Mouse (Mus musculus): ENCODE measurements around the gene Ebf1. TPM values are rescaled to one million over a fixed set of nuclear protein-coding genes. Genes with fewer than 3 reads are reported as not detected.

Ebf1 gene
- total and polyA plus RNA-seq, 3 experiments, result 13.8 to 37.0 (median 25.3) TPM

DNA sequence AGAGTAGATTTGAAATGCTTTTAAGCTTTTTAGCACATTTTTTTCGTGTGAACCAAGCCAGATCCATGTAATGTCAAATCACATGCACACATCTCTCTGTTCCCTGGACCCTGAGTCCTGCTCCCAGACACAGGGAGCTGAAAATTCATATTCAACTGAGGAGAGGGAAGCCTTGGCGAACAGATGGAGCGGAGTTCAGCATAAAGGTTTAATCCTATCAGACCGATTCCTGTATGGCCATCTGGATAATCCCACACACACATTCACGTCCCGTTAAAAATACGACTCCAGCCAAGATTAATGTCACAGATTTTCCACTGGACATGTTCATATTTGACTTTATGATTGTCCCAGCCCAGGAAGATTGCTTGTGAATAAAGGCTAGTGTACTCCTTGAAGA lies 282.8 kb downstream of the Ebf1 start:
- DNase-seq, result no peak

DNA sequence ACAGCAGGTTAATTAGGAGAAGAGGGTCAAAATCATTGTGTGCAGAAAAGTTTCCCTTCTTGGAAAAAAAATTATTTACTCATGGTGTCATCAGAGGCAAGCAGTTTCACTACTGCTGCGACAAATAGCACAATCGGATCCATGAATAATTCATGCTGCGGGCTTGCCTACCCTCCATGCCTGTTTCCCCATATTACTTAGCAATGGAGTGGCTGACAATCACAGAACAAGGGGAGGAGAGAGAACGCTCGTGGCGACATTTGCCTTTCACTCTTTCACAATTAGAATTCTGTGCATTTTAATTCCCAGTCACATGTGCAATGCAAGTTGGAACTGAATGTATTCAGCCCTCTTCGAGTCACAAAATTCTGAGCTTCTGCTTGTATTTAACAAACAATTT lies 283.4 kb downstream of the Ebf1 start:
- DNase-seq, result no peak

DNA sequence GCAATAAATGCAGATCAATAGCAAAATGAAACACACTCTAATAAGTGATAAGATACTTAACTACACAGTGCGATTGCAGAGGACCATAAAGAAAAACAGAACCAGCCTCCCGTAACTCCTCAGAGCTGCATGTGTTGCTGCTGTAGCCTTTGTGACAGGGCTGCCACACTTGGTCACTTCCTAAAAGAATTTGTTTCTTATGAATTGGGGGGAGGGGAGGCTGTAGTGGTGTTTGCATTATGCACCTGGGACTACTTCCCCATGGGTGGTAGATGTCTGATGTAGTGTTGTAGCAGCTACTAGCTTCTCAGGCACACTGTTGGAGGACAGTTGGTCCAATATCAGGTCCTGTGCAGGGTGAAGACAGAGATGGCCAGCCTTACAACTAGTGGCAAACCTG lies 284.6 kb downstream of the Ebf1 start:
- no peak for DNase-seq

DNA sequence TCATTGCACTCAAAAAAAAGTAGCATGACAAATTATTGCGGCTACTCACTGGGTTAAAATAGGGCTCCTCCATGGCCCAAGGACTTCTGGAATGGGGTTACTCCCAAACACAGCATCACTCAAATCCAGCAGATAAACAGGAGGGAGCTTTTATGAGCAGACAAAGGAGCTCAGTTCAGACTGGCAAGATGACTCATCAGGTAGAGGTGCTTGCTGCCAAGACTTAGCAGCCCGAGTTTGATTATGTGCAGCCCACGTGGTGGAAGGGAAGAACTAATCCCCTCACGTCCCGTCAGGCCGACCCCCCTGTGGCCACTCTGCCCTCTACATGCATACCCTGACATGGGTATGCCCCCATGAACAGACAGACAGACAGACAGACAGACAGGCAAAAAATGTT lies 285.0 kb downstream of the Ebf1 start:
- DNase-seq, result peak; percentile 42

DNA sequence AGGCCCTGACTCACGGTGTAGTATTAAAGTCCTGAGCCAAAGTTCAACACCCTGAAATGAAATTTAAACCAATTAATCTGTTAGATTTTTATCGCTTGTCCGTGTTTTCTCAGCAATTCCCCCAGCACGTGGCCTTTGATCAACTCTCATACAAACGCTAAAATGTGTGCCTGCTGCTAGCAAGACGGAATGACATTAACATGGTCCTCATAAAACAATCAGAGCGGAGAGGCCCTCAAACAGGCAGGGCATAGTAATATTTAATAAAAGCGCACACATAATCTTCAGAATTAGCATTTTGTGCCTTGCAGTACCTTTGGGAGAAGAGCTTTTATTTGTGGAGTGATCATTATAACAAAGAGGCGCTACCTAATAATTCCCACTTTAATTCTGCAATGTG lies 287.0 kb downstream of the Ebf1 start:
- no peak for DNase-seq

DNA sequence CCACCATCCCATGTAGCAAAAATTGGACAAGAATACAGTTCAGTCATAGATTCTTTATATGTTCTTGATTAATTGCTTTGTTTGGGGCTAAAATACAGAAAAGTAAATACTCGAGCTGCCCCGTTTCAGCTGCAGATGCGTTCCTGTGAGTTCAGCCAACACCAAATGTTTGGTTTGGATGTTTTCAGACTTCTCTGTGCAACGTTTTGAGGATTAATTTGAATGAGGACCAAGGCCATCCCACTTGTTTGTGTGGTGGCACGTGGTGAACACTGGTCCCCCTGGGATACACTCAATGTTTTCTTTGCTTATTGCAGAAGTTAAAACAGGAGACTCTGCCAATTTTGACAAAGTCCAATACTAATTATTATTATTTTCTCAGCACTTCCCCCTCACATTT lies 289.3 kb downstream of the Ebf1 start:
- no peak for DNase-seq

DNA sequence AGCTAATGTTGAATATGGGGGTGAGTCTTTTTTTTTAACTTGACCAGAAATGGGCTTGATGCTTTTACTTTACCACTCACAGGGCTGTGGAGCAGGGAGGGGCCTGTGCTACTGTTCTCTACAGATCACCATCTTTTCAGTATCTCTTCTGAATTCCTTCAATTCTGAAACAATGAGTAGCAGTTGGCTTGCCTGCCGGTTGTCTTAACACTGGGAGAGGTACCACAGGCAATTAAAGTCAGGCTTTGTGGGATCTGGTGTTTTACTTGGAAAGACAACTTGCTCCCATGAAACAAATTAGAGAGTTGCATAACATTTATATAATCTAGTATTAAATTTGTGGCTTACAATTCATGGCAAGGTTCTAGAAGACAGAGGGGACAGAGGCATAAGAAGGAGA lies 294.6 kb downstream of the Ebf1 start:
- DNase-seq, result no peak

DNA sequence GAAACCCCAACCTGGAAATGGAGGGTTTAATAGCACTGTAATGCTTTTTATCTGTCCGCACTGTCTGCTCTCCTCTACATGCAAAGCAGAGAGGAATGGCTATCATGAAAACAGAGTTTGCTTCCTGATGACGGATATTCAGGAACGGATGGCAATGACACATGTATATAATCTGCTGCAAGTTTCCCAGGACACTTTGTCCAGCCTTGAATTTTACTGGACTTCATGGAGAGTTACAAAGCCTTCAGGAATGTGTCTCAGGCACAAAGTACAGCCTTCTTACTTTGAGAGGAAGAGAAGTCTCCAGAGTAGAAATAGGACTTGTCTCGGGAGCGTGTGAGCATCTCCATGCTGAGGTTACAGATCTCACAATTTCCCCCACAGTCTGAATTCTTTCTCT lies 296.7 kb downstream of the Ebf1 start:
- DNase-seq, result no peak

DNA sequence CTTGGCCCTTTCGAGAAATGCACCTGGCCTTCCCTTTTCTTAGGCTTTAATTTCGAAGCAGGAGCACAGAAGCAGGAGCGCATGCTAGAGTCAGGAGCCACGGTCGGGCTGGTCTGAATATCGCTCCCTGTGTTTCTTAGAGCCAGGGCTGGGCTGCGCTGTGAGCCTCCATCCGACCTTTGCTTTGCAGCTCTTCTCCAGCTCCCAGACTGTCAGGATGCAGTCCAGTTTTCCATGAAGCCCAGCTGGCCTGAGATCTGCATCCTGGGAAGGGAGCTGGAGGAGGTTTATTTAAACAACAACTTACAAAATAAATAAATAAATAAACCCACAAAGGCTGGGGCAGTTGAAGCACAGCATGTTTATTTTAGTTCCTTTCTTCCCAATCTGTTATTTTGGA lies 299.9 kb downstream of the Ebf1 start:
- DNase-seq, result no peak

DNA sequence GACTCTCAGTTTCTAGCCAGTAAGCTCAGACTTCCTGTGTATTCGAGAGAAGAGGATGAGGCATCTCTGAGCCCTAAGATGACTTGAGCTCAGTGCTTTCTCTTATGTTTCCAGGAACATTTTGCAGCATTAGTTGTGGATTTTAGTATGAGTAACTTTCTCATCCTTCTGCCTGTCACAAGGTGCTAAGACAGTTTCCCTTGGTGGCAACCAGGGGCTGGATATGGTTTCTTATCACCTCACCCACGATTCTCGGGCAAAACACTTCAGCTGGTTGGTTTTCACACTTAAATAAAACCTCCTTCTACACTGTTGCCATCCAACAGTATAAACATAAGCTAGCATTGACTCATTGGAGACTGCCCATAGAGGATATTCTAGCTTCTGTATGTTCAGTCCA lies 306.0 kb downstream of the Ebf1 start:
- no peak for DNase-seq

DNA sequence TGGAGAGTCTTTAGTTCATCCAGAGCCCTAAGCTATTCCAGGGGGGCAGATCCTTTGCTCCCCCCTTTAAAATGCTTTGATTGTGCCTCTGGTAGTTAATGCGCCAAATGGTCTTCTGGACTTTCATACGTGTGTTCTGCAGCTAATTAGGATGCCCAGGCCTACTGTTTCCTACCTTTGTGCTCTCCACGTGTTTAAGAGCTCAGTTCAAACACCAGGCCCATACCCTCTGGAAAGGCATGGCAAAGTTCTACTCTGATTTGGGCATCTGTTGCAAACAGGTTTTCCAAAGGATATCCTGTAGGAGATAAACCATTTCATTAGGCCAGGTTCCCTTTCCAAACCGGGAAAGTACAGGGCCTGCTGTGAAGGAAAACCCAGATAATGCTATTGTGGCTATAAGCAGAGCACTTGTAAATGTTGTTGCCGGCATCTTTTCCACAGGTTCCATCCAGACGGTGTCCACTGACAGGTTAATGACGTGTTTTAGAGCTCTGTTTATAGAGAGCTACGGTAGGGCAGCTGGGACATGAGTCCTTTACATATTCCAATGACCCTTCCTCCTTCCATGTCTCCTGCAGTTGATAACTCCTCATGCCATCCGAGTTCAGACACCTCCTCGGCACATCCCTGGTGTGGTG lies 306.9 kb downstream of the Ebf1 start:
- no peak for DNase-seq

DNA sequence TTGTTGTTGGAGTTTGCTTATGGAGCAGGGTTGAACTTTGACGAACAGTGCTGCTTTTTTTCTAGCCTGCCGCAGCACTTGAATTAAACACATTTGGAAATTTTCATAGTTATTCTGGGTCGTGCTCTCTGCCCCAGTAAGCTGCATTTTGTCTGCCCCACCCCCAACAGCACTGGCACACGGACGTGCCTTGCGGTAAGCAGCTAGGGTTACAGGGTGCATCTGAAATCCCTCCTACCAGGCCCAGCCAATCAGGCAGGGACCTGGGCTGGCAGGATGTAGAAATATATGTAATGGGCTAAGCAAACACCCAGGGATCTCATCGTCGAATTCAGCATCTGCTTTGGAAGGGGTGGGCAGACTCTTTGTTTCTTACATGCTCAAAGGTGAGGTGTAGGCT lies 307.8 kb downstream of the Ebf1 start:
- peak; percentile 28 for DNase-seq

DNA sequence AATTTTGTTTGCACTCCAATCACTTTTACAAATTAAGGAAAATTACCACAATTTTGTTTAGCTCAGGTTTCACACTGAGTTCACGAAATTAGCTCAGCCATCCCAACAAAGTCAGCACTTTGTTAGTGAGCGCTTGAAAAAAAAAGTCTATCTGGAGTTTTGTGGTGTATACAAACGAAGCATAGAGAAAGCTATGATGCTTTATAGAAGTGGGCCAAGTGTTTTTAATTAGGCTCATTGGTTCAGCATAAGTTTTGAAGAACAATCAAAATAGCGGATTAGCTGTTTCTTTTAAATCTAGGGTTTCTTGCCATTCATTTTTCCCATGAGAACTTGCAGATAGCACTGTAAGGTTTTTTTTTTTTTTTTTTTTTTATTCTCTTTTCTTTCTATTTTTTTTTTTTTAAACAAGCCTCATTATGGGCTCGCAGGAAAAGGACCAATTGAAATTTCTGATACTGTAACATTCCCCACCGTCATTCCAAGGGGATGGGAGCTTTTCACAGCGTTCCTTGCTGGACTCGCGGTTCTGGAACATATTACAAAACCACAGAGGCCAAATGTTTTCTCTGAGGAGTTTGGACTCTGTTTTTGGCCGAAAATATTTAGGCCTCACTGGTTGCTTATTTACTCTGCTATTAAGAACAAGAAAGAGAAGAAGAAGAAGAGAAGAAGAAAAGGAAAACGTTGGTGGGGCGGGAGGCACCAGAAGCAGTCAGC lies 308.8 kb downstream of the Ebf1 start:
- DNase-seq, result no peak

DNA sequence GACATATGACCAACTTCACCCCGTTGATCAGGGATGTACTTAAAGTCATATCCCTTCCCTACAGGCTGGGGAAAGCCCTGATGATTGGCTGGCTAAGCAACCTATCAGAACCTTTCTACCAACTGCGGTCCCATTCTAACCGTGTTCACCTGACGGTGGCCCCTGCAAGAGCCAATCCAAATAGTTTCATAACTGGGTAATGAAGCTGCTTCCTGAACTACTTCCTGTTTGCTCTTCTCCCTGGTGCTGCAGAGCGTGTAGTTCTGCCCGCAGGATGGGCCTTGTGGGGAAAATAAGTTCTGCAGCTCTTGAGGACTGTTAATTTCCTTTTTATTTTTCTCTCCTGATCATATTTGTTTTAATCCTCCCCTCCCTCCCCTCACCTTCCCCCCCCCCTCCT lies 311.3 kb downstream of the Ebf1 start:
- no peak for DNase-seq

DNA sequence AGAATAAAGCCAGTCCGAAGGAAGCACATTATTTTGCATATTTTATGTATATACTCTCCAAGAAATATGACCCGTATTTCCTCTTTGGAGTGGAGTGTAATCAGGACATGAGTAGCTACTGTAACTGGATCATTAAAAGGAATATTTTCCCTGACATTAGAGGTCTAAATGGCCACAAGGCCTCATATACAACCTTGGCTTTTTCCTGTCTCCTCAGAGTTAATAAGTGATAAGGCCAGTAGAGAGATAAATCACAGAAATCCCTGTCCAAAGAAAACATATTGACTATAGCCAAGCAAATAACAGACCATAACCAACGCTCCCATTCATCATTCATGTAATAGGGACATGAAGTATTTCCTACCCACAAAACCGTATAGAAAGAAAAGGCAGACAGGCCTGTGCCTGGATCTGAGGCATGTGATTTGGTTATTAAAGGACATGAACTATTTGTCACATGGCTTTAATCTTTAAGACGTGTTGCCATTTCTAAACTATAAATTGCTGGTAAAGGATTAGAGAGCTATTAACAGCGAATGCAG lies 315.9 kb downstream of the Ebf1 start:
- DNase-seq, result no peak

DNA sequence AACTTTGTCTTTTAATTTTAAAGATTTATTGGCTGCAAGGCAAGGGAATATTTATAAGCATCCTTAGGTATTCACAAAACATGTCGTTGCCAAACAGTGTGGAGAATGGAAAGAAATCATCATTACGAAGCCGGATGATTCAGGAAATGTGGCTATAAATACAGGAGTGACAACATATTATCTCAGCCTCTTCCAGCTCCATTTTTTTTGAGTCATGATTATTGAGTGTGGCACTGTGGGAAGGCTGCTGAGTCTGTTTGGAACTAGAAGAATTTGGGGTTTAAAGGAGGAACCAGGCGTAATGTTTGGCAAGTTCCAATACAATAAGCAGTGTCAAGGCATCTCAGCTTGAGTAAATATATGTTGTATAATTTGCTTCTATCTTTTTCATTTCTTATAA lies 326.7 kb downstream of the Ebf1 start:
- no peak for DNase-seq

DNA sequence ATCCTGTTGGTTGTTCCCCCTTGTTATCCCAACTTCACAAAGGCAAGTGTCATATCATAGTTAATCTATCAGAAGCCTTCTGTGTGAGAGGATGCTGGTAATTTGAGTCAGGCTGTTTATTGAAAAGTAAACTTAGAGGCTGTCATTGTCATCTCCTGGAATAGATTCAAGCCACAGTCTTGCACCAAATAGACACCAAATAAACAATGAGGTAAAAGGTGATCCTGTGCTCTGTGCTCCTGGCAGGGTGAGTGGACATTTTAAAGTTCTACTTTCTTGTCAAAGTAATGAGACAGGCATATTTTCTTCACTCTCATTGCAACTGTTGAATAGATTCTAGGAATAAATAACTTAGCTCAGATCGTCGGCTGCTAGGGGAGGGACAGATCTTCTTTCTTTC lies 327.3 kb downstream of the Ebf1 start:
- DNase-seq, result no peak

DNA sequence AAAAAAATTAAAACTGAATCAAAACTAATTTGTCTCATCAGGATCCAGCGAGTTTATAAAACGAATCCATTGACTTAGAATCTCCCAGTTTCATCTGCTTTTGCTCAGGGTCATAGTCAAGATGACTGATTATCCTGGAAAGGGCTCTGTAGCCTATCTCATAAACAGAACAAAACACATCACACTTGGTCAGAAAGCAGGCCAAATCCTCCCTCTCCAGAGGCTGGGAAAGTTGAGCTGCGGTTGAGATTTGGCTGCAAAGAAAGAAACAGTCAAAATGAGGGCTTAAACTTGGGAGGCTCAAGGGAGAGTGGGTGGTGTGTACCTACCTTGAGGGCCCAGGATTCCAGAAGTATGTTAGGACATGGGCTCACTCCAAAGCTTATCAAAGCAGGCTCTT lies 329.5 kb downstream of the Ebf1 start:
- DNase-seq, result peak; percentile 28

DNA sequence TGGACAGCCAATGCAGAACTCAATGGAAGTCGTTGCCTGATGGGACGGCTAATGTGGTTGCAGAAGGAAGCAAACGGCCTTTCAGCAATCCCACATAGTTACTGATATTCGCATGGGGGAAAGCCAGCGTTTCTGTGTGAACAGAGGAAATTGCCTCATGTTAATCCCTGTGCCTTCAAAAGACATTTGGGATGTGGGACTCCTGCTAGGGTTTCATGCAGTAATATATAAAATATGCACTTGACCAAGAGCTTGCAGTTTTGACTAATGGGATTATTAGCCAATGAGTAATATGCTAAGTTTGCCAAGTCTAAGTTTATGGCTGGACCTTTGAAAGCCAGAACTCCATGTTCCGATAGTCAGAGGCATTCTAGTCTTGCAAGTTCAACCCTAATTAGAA lies 331.4 kb downstream of the Ebf1 start:
- DNase-seq, result no peak

DNA sequence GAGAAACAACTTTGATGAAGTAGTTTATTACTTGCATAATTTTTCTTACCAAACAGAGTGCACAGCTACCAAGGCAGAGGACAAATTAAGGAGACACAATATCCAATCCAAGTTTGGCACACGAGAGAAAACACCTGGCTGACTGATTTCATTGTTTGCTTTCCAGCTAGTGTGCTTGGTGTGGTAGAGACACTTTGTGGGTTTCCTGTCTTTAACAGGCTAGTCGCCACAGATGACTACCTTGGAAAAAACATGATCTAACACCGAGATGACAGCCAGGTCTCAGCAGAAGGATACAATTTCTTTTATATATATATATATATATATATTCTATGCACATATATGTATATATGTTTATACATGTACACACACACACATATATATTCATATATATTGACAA lies 332.0 kb downstream of the Ebf1 start:
- no peak for DNase-seq

DNA sequence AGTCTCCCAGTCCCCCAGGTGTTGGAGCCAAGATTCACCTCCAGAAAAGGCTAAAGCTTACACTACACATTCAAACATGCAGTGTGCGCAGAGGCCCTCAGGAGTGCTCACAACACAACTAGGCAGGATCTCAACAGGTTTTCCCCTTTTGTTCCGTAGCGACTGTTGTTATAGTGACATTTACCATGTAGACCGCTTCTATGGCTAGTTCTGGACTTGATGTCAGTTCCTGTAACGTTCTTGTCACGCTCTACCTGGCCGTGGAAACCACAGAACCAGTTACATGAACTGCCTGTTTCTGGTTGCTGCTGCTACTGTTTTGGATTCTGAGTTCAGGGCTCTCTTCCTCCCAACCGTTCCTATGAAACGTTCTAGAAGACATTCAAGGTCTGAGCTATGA lies 333.2 kb downstream of the Ebf1 start:
- DNase-seq, result no peak

DNA sequence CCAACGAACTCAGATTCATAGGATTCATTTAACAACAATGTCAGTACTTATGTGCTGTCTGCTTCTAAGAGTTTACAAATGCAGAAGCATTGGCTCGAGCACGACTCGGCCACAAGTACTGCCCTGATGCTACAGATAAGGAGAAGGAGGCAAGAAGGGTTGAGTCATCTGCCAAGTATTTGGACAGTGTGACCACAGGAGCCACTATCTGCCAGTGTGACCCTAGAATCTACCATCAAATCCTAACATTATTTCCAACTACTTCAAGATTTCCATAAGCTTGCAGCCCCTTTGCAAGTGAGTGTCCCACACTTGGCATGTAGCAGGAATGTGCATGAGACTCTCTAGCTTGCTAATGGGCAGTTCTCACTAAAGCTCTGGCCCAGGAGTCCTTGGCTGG lies 334.4 kb downstream of the Ebf1 start:
- DNase-seq, result no peak

DNA sequence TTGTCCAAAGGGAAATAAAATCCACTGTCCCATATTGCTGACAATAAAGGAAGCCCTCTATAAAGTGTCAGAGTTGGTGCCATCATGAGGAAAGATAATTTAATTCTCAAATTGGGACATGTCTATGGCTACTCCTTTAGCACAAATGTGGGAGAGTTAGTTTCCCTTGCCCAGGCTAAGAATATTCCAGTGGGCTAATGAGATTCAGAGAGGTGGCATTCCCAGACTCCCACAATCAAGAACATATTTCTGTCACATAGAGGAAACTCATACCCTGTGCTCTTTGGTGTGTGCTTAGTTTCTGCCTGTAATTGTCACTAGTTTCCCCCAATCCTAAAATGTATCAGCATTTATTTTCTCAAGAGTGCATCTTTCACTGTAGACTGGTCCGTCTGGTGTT lies 336.2 kb downstream of the Ebf1 start:
- no peak for DNase-seq

DNA sequence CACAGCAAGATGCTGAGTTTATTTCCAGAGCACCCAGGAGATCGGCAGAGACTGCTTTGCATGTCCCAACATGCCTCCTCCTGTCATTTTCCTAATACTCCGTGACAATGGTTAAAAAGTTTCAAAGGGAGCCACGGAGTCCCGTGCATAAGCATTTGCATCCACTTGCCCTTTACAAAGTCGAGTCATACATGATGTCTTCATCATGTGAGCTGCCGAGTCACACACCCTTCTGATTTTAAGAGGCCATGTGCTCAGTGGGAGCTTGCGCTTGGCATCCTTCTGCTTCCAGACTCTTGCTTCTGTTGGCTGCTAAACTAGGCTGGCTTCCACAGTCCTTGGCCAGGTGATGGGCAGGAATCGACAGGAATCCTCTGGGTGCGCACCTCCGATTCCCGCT lies 336.7 kb downstream of the Ebf1 start:
- DNase-seq, result no peak

Data from adrenal gland, adult 2 months (tissue).